Comparison of ENCODE assay signal across 13 mouse cellular contexts in the genomic region with DNA sequence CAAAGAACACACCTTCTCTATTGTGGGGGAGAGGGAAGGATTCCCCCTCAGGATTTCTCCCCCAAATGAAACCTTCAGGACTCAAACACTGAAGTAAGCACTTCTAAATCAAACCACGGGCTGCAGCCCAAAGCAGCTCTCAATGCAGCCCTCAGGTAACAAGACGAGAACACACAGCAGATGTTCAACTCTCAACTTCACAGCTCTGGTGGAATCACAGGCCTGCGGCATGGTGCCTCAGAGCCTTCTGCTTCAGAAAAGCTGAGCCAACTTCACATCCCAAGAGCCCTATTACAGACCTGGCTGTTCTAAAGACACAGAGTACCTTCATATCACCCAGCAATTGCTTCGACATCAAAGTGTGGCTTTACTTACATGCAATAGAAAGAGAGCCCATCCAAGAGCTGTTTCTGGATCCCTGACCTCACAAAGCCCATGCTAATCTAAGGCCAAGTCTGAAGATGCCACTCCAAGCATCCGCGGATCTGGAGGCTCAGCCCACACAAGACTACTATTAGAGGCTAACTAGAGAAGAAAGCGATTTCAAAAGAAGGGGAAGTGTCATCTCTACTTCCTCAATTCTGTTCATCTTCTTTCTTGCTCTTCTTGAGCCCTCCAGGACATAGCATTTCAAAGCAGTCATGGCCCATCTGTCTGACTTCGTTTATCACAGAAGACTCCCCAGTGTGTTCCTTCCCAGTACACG. TPM values are rescaled to one million over a fixed set of nuclear protein-coding genes. Genes with fewer than 3 reads are reported as not detected.
DNase-seq lines count a peak whose midpoint lies in the region; ATAC-seq and TF ChIP-seq lines count a peak whose summit lies in the region.
"Had no signal": no experiment of that assay in that cellular context is flagged by ENCODE, and none has a peak within 500 bp of the region (broad histone marks: within the 10 kb centered on the region; RNA-seq: fewer than 3 reads in every experiment).

No protein-coding gene starts in this region.

- no peaks in the 10 kb centered on the region for H3K36me3 ChIP-seq in liver, adult 2 months (ENCODE audit: control insufficient read depth, insufficient read depth, low read length)
- H3K36me3 ChIP-seq in liver, embryonic 11.5 days (ENCODE audit: control insufficient read depth, insufficient read depth, low read length) = no peaks in the 10 kb centered on the region
- no peaks in the 10 kb centered on the region for H3K36me3 ChIP-seq in CH12.LX (replicated peaks in 1 of 2; ENCODE audit: control insufficient read depth in 1 of 2, insufficient read depth in 1 of 2, low read length in 1 of 2)
- no peaks in the 10 kb centered on the region for H3K36me3 ChIP-seq in forebrain, embryonic 16.5 days (ENCODE audit: control insufficient read depth, insufficient read depth)
- H3K36me3 ChIP-seq: hindbrain, embryonic 15.5 days; limb, embryonic 15.5 days had no signal

- no peak overlapping the region for H3K9ac ChIP-seq in liver, adult 2 months (ENCODE audit: low read depth, low read length)
- no peak overlapping the region for H3K9ac ChIP-seq in liver, embryonic 11.5 days (ENCODE audit: low read depth, low read length)
- 0 out of 2 replicates have a peak overlapping the region, but pooled peaks have one; percentile 15 for H3K9ac ChIP-seq in CH12.LX (ENCODE audit: insufficient read depth, low read depth)
- no peak overlapping the region for H3K9ac ChIP-seq in forebrain, embryonic 16.5 days (replicated peaks; ENCODE audit: low read depth, low read length)
- H3K9ac ChIP-seq: hindbrain, embryonic 15.5 days; limb, embryonic 15.5 days had no signal

- H3K79me2 ChIP-seq in liver, adult 2 months (ENCODE audit: control insufficient read depth, insufficient read depth, low read length) = no peaks in the 10 kb centered on the region
- H3K79me2 ChIP-seq in CH12.LX (replicated peaks; ENCODE audit: control insufficient read depth, extremely low read depth, insufficient read depth, poor library complexity, severe bottlenecking) = no peaks in the 10 kb centered on the region

- H3K27ac ChIP-seq in liver, adult 2 months (replicated peaks; ENCODE audit: insufficient read depth, low read depth, low read length) = no peak overlapping the region
- no peak overlapping the region for H3K27ac ChIP-seq in liver, embryonic 11.5 days (ENCODE audit: low read depth, low read length)
- H3K27ac ChIP-seq in CH12.LX (ENCODE audit: insufficient read depth, low read depth) = peak overlapping the region; percentile 52; the same call in 1 of the 2 replicates
- H3K27ac ChIP-seq in forebrain, embryonic 16.5 days (ENCODE audit: low read length) = no peak overlapping the region
- H3K27ac ChIP-seq: hindbrain, embryonic 15.5 days; limb, embryonic 15.5 days had no signal

- H3K4me3 ChIP-seq in liver, adult 2 months (ENCODE audit: insufficient read depth, low read depth, low read length) = no peak overlapping the region
- no peak overlapping the region for H3K4me3 ChIP-seq in liver, embryonic 11.5 days (ENCODE audit: low read depth, low read length)
- peak overlapping the region in 2 of 3 experiments; percentile 11 to 42 for H3K4me3 ChIP-seq in CH12.LX (replicated peaks in 1 of 3; ENCODE audit: low read depth in 2 of 3, low read length in 2 of 3, poor library complexity in 1 of 3)
- no peak overlapping the region for H3K4me3 ChIP-seq in forebrain, embryonic 16.5 days (replicated peaks; ENCODE audit: low read length)
- H3K4me3 ChIP-seq: hindbrain, embryonic 15.5 days; limb, embryonic 15.5 days; myocyte had no signal

- dilution Hi-C loops in CH12.LX (cut with MboI; ENCODE audit: extremely low pct_ligation_motif_present, extremely low pct_unique_long_range_greater_than_20kb, low sequenced_read_pairs) = no loop called here

- H3K9me3 ChIP-seq in liver, embryonic 11.5 days (ENCODE audit: control insufficient read depth, low read length) = no peaks in the 10 kb centered on the region
- H3K9me3 ChIP-seq in CH12.LX (replicated peaks; ENCODE audit: low read length) = no peaks in the 10 kb centered on the region
- H3K9me3 ChIP-seq in forebrain, embryonic 16.5 days (ENCODE audit: control insufficient read depth, low read length) = no peaks in the 10 kb centered on the region
- H3K9me3 ChIP-seq: hindbrain, embryonic 15.5 days; limb, embryonic 15.5 days had no signal

- 82% methylated on average over 9 of the region's 9 CpGs for WGBS in liver, adult 2 months
- WGBS in liver, embryonic 11.5 days = 50% methylated on average over 9 of the region's 9 CpGs
- WGBS in forebrain, embryonic 16.5 days = 84% methylated on average over 9 of the region's 9 CpGs

- TF ChIP-seq POLR2A in liver, adult 2 months (IDR thresholded peaks at IDR 0.05; ENCODE audit: extremely low read depth, insufficient read depth, low read length) = no peak
- TF ChIP-seq POLR2A in CH12.LX (IDR thresholded peaks at IDR 0.05; ENCODE audit: low read depth, low read length) = no peak

- no peaks in the 10 kb centered on the region for H3K27me3 ChIP-seq in liver, adult 2 months (ENCODE audit: control insufficient read depth, insufficient read depth, low read length)
- H3K27me3 ChIP-seq in liver, embryonic 11.5 days (replicated peaks; ENCODE audit: control insufficient read depth, insufficient read depth, low read length) = no peaks in the 10 kb centered on the region
- no peaks in the 10 kb centered on the region for H3K27me3 ChIP-seq in CH12.LX (replicated peaks)
- H3K27me3 ChIP-seq in forebrain, embryonic 16.5 days (replicated peaks; ENCODE audit: control insufficient read depth, insufficient read depth, low read length) = no peaks in the 10 kb centered on the region
- H3K27me3 ChIP-seq: hindbrain, embryonic 15.5 days; limb, embryonic 15.5 days had no signal

- no peak overlapping the region for H3K4me2 ChIP-seq in liver, embryonic 11.5 days
- H3K4me2 ChIP-seq in CH12.LX (ENCODE audit: insufficient read depth, low read depth, poor library complexity, severe bottlenecking) = peak overlapping the region; percentile 61
- no peak overlapping the region for H3K4me2 ChIP-seq in forebrain, embryonic 16.5 days (ENCODE audit: low read length)
- H3K4me2 ChIP-seq: hindbrain, embryonic 15.5 days; limb, embryonic 15.5 days had no signal

- DNase-seq in liver, adult 2 months (ENCODE audit: extremely low read depth, low read depth, low spot score) = peak; percentile 17
- DNase-seq in liver, embryonic 11.5 days (ENCODE audit: low spot score) = no peak
- DNase-seq in 416B (ENCODE audit: low read depth) (peak; percentile 34), CH12.LX (ENCODE audit: extremely low read depth) (peak; percentile 64)
- no peak for DNase-seq in heart, adult 8-10 months (ENCODE audit: low spot score)
- DNase-seq: cerebellum, adult 9-10 months; kidney, adult 11 months; kidney, postnatal 36 days had no signal

- in situ Hi-C loops in CH12.LX (cut with MboI; ENCODE audit: low pct_ligation_motif_present, low pct_unique_long_range_greater_than_20kb, low sequenced_read_pairs) = loop anchor here (5.0 to 25.0 kb wide), 2 partner anchors 42 to 1252 kb away; a partner anchor contains a TSS

- no peaks in the 10 kb centered on the region for H3K4me1 ChIP-seq in liver, adult 2 months (ENCODE audit: control insufficient read depth, insufficient read depth, low read length)
- H3K4me1 ChIP-seq in liver, embryonic 11.5 days (replicated peaks; ENCODE audit: control insufficient read depth, insufficient read depth, low read length) = no peaks in the 10 kb centered on the region
- peaks cover 26 to 61% of the 10 kb centered on the region in 2 experiments for H3K4me1 ChIP-seq in CH12.LX (ENCODE audit: control insufficient read depth in 1 of 2, insufficient read depth in 2 of 2)
- no peaks in the 10 kb centered on the region for H3K4me1 ChIP-seq in forebrain, embryonic 16.5 days (replicated peaks; ENCODE audit: control insufficient read depth, insufficient read depth, low read length)
- H3K4me1 ChIP-seq: hindbrain, embryonic 15.5 days; limb, embryonic 15.5 days had no signal

- TF ChIP-seq RAD21 in CH12.LX (IDR thresholded peaks at IDR 0.05; ENCODE audit: low read depth, low read length) = no peak

- ATAC-seq in liver, embryonic 11.5 days (replicated peaks; ENCODE audit: low FRiP score) = no peak
- ATAC-seq in megakaryocyte progenitor cell, adult 5-6 weeks (replicated peaks; ENCODE audit: poor library complexity) = peak; percentile 69
- no peak for ATAC-seq in forebrain, embryonic 16.5 days

- no peak for TF ChIP-seq CTCF in liver, adult 2 months (IDR thresholded peaks at IDR 0.05; ENCODE audit: low read depth, low read length)
- no peak for TF ChIP-seq CTCF in CH12.LX (conservative IDR thresholded peaks at IDR 0.05 in 1 of 2, IDR thresholded peaks at IDR 0.05 in 1 of 2; ENCODE audit: low read depth in 2 of 2, low read length in 2 of 2)

- TF ChIP-seq EP300 in CH12.LX (IDR thresholded peaks at IDR 0.05; ENCODE audit: low read length) = no peak; the same call in 1 of the 2 replicates

TF ChIP-seq in CH12.LX, 34 proteins besides CTCF, POLR2A, EP300 and RAD21:
- TF ChIP-seq ETS1 (conservative IDR thresholded peaks at IDR 0.05; ENCODE audit: low read depth, low read length) (0 out of 2 replicates have a peak, but pooled peaks have one; percentile 4), ZMIZ1 (IDR thresholded peaks at IDR 0.05; ENCODE audit: low read depth, low read length) (no peak)

RNA-seq across cellular contexts. Expression of a gene that starts 11.6 kb away (rescaled TPM):
- 0.18 and 0.20 TPM in 2 replicates for total RNA-seq in liver, adult 2 months (2014; rRNA removed)
- 0.04 and 0.07 TPM in 2 replicates for polyA plus RNA-seq in liver, adult 2 months (2012; rRNA removed)
- polyA plus RNA-seq in liver, embryonic 11.5 days (2014; fragmentation: Nextera tagmentation; extraction: Ambion mirVana) = 0.47 and 0.53 TPM in 2 replicates
- total RNA-seq in CH12.LX (2012; rRNA removed) (1.7 and 3.0 TPM in 2 replicates), CH12.LX (2014; rRNA removed) (6.8 and 9.1 TPM in 2 replicates)
- 4.1 and 5.0 TPM in 2 replicates for polyA plus RNA-seq in CH12.LX (2012; ENCODE audit: insufficient read length, low read depth)
- 3.6 and 7.5 TPM in 2 replicates for total RNA-seq in megakaryocyte progenitor cell, adult 5-6 weeks (2015)
- 3.6 and 6.1 TPM in 2 replicates for total RNA-seq in megakaryocyte progenitor cell, adult 5-6 weeks (2017)
- 1.6 and 2.2 TPM in 2 replicates for polyA plus RNA-seq in forebrain, embryonic 16.5 days (2015; fragmentation: Nextera tagmentation; extraction: Ambion mirVana)
- total RNA-seq in heart, adult 8-10 months (2022) = under 1 TPM in 3 of 4 experiments, not detected in 1; 0.16 to 0.46 (median 0.33) TPM
- polyA plus RNA-seq: myocyte had no signal

Comparison
In these comparisons a context has a peak if more than half of its experiments do, and no peak if none do; other contexts are left out.
1. DNase-seq: peak in liver, adult 2 months (single experiment), 416B (single experiment) and CH12.LX (single experiment); none in liver, embryonic 11.5 days (single experiment) and heart, adult 8-10 months (single experiment).
2. H3K4me3 ChIP-seq: peak in CH12.LX (2 of 3); none in liver, adult 2 months (single experiment), liver, embryonic 11.5 days (single experiment) and forebrain, embryonic 16.5 days (single experiment).